14 mouse cellular contexts compared by ENCODE assay signal in genomic region chr13:23949484-23950246, GRCm38 (mm10). TPM values are rescaled to one million over a fixed set of nuclear protein-coding genes. Genes with fewer than 3 reads are reported as not detected.
A peak's percentile ranks its signal among the peaks of the same experiment; 100 is the strongest.
DNase-seq lines count a peak whose midpoint lies in the region; ATAC-seq lines count a peak whose summit lies in the region.
"Had no signal": no experiment of that assay in that cellular context is flagged by ENCODE, and none has a peak within 500 bp of the region (broad histone marks: within the 10 kb centered on the region; RNA-seq: fewer than 3 reads in every experiment).

No protein-coding gene starts in this region.

- no peaks in the 10 kb centered on the region for H3K36me3 ChIP-seq in heart, embryonic 10.5 days
- H3K36me3 ChIP-seq in embryonic facial prominence, embryonic 11.5 days (replicated peaks; ENCODE audit: control insufficient read depth, insufficient read depth, low read depth, low read length): no peaks in the 10 kb centered on the region
- H3K36me3 ChIP-seq in hindbrain, embryonic 14.5 days (replicated peaks; ENCODE audit: control insufficient read depth, insufficient read depth): no peaks in the 10 kb centered on the region
- H3K36me3 ChIP-seq in neural tube, embryonic 12.5 days: no peaks in the 10 kb centered on the region
- H3K36me3 ChIP-seq in kidney, embryonic 16.5 days (ENCODE audit: insufficient read depth, low read length): no peaks in the 10 kb centered on the region
- H3K36me3 ChIP-seq: embryonic facial prominence, embryonic 12.5 days had no signal

- no peak for ATAC-seq in embryonic facial prominence, embryonic 11.5 days (replicated peaks; ENCODE audit: insufficient number of reproducible peaks, low FRiP score, low TSS enrichment, low read depth)
- peak; percentile 84 for ATAC-seq in hindbrain, embryonic 14.5 days (ENCODE audit: low FRiP score)
- peak; percentile 75 for ATAC-seq in neural tube, embryonic 12.5 days (ENCODE audit: low FRiP score, low read depth)
- ATAC-seq in kidney, embryonic 16.5 days (ENCODE audit: low FRiP score, low TSS enrichment): no peak

- no peaks in the 10 kb centered on the region; the same call in 1 of the 2 replicates for H3K4me1 ChIP-seq in heart, embryonic 10.5 days
- H3K4me1 ChIP-seq in embryonic facial prominence, embryonic 11.5 days (ENCODE audit: control insufficient read depth, insufficient read depth, low read length): no peaks in the 10 kb centered on the region
- peaks cover 7% of the 10 kb centered on the region; the same call in 1 of the 2 replicates for H3K4me1 ChIP-seq in hindbrain, embryonic 14.5 days (replicated peaks; ENCODE audit: control insufficient read depth, insufficient read depth, low read length)
- no peaks in the 10 kb centered on the region for H3K4me1 ChIP-seq in neural tube, embryonic 12.5 days
- H3K4me1 ChIP-seq in kidney, embryonic 16.5 days (ENCODE audit: insufficient read depth, low read length): no peaks in the 10 kb centered on the region

- H3K9me3 ChIP-seq in heart, embryonic 10.5 days: no peaks in the 10 kb centered on the region
- H3K9me3 ChIP-seq in embryonic facial prominence, embryonic 11.5 days (replicated peaks; ENCODE audit: control insufficient read depth, low read length): no peaks in the 10 kb centered on the region
- H3K9me3 ChIP-seq in hindbrain, embryonic 14.5 days (ENCODE audit: control insufficient read depth, low read length): no peaks in the 10 kb centered on the region
- H3K9me3 ChIP-seq in neural tube, embryonic 12.5 days: no peaks in the 10 kb centered on the region
- H3K9me3 ChIP-seq in kidney, embryonic 16.5 days (ENCODE audit: low read length): no peaks in the 10 kb centered on the region
- H3K9me3 ChIP-seq: embryonic facial prominence, embryonic 12.5 days had no signal

- DNase-seq in heart, adult 11 months: peak; percentile 84
- DNase-seq in heart, embryonic 10.5 days (ENCODE audit: low spot score): no peak
- peak; percentile 51 for DNase-seq in embryonic facial prominence, embryonic 11.5 days (ENCODE audit: low spot score)
- DNase-seq in hindbrain, embryonic 14.5 days (ENCODE audit: low spot score): peak; percentile 70
- DNase-seq in adrenal gland, postnatal 14 days: no peak
- no peak for DNase-seq in kidney, adult 11 months
- DNase-seq: gastrocnemius, postnatal 36 days; heart, postnatal 4 days; liver; lung, postnatal 36 days had no signal

- 68% methylated on average over 14 of the region's 14 CpGs for WGBS in heart, embryonic 10.5 days
- WGBS in embryonic facial prominence, embryonic 11.5 days: 43% methylated on average over 14 of the region's 14 CpGs
- 28% methylated on average over 14 of the region's 14 CpGs for WGBS in hindbrain, embryonic 14.5 days
- 39% methylated on average over 14 of the region's 14 CpGs for WGBS in neural tube, embryonic 12.5 days
- WGBS in kidney, embryonic 16.5 days: 64% methylated on average over 14 of the region's 14 CpGs

- no peak overlapping the region for H3K4me3 ChIP-seq in heart, embryonic 10.5 days
- no peak overlapping the region for H3K4me3 ChIP-seq in embryonic facial prominence, embryonic 11.5 days (ENCODE audit: low read depth, low read length)
- no peak overlapping the region for H3K4me3 ChIP-seq in hindbrain, embryonic 14.5 days (replicated peaks; ENCODE audit: low read length)
- no peak overlapping the region for H3K4me3 ChIP-seq in neural tube, embryonic 12.5 days
- H3K4me3 ChIP-seq in kidney, embryonic 16.5 days (ENCODE audit: low read length): no peak overlapping the region
- H3K4me3 ChIP-seq: embryonic facial prominence, embryonic 12.5 days had no signal

- peaks cover 21% of the 10 kb centered on the region; the same call in 1 of the 2 replicates for H3K27me3 ChIP-seq in heart, embryonic 10.5 days (ENCODE audit: insufficient read depth, poor library complexity, severe bottlenecking)
- no peaks in the 10 kb centered on the region for H3K27me3 ChIP-seq in embryonic facial prominence, embryonic 11.5 days (ENCODE audit: control insufficient read depth, insufficient read depth, low read length)
- no peaks in the 10 kb centered on the region for H3K27me3 ChIP-seq in hindbrain, embryonic 14.5 days (ENCODE audit: control insufficient read depth, insufficient read depth, low read length)
- no peaks in the 10 kb centered on the region for H3K27me3 ChIP-seq in neural tube, embryonic 12.5 days (replicated peaks)
- H3K27me3 ChIP-seq in kidney, embryonic 16.5 days (ENCODE audit: insufficient read depth, low read length): no peaks in the 10 kb centered on the region
- H3K27me3 ChIP-seq: embryonic facial prominence, embryonic 12.5 days had no signal

- no peak overlapping the region for H3K27ac ChIP-seq in heart, embryonic 10.5 days
- H3K27ac ChIP-seq in embryonic facial prominence, embryonic 11.5 days (replicated peaks; ENCODE audit: low read depth, low read length): no peak overlapping the region
- peak overlapping the region; percentile 61 for H3K27ac ChIP-seq in hindbrain, embryonic 14.5 days
- no peak overlapping the region for H3K27ac ChIP-seq in neural tube, embryonic 12.5 days
- no peak overlapping the region for H3K27ac ChIP-seq in kidney, embryonic 16.5 days (ENCODE audit: low read length)
- H3K27ac ChIP-seq: embryonic facial prominence, embryonic 12.5 days had no signal

- no peak overlapping the region for H3K9ac ChIP-seq in embryonic facial prominence, embryonic 11.5 days (replicated peaks; ENCODE audit: low read length)
- no peak overlapping the region for H3K9ac ChIP-seq in hindbrain, embryonic 14.5 days
- no peak overlapping the region for H3K9ac ChIP-seq in neural tube, embryonic 12.5 days
- no peak overlapping the region for H3K9ac ChIP-seq in kidney, embryonic 16.5 days (replicated peaks; ENCODE audit: low read length)
- H3K9ac ChIP-seq: embryonic facial prominence, embryonic 12.5 days had no signal

- no peak overlapping the region for H3K4me2 ChIP-seq in embryonic facial prominence, embryonic 11.5 days (ENCODE audit: low read depth, low read length)
- peak overlapping the region; percentile 13; the same call in 1 of the 2 replicates for H3K4me2 ChIP-seq in hindbrain, embryonic 14.5 days (replicated peaks)
- no peak overlapping the region for H3K4me2 ChIP-seq in neural tube, embryonic 12.5 days (replicated peaks)
- H3K4me2 ChIP-seq in kidney, embryonic 16.5 days (replicated peaks; ENCODE audit: low read depth, low read length): no peak overlapping the region
- H3K4me2 ChIP-seq: embryonic facial prominence, embryonic 12.5 days had no signal

RNA-seq across cellular contexts. Expression of gene Hist1h2aa, which starts 15.4 kb away (rescaled TPM):
- polyA plus RNA-seq in heart, embryonic 10.5 days (2016; fragmentation: Nextera tagmentation; extraction: Ambion mirVana): not detected in 2 replicates
- polyA plus RNA-seq in embryonic facial prominence, embryonic 11.5 days (2014; fragmentation: Nextera tagmentation; extraction: Ambion mirVana): not detected in 2 replicates
- not detected in 2 replicates for polyA plus RNA-seq in hindbrain, embryonic 14.5 days (2014; fragmentation: Nextera tagmentation; extraction: Ambion mirVana)
- not detected in 2 replicates for polyA plus RNA-seq in neural tube, embryonic 12.5 days (2016; fragmentation: Nextera tagmentation; extraction: Ambion mirVana)
- total RNA-seq in adrenal gland, postnatal 14 days (2021): not detected in 2 replicates
- not detected in 2 replicates for polyA plus RNA-seq in kidney, embryonic 16.5 days (2015; fragmentation: Nextera tagmentation; extraction: Ambion mirVana)
- total RNA-seq: gastrocnemius, postnatal 36 days; heart, postnatal 4 days had no signal
- polyA plus RNA-seq: embryonic facial prominence, embryonic 12.5 days; stomach, embryonic 14.5 days had no signal

RNA-seq across cellular contexts. Expression of gene Hist1h2ba, which starts 15.7 kb away (rescaled TPM):
- not detected in 2 replicates for polyA plus RNA-seq in heart, embryonic 10.5 days (2016; fragmentation: Nextera tagmentation; extraction: Ambion mirVana)
- polyA plus RNA-seq in embryonic facial prominence, embryonic 11.5 days (2014; fragmentation: Nextera tagmentation; extraction: Ambion mirVana): not detected in 2 replicates
- polyA plus RNA-seq in hindbrain, embryonic 14.5 days (2014; fragmentation: Nextera tagmentation; extraction: Ambion mirVana): not detected in 2 replicates
- not detected in 2 replicates for polyA plus RNA-seq in neural tube, embryonic 12.5 days (2016; fragmentation: Nextera tagmentation; extraction: Ambion mirVana)
- total RNA-seq in adrenal gland, postnatal 14 days (2021): not detected in 2 replicates
- not detected in 2 replicates for polyA plus RNA-seq in kidney, embryonic 16.5 days (2015; fragmentation: Nextera tagmentation; extraction: Ambion mirVana)
- total RNA-seq: gastrocnemius, postnatal 36 days; heart, postnatal 4 days had no signal
- polyA plus RNA-seq: embryonic facial prominence, embryonic 12.5 days; stomach, embryonic 14.5 days had no signal

RNA-seq across cellular contexts. Expression of gene Slc17a4, which starts 34.9 kb away (rescaled TPM):
- polyA plus RNA-seq in heart, embryonic 10.5 days (2016; fragmentation: Nextera tagmentation; extraction: Ambion mirVana): 0.10 TPM in 1 of 2 replicates, not detected in the other
- polyA plus RNA-seq in embryonic facial prominence, embryonic 11.5 days (2014; fragmentation: Nextera tagmentation; extraction: Ambion mirVana): not detected in 2 replicates
- polyA plus RNA-seq in hindbrain, embryonic 14.5 days (2014; fragmentation: Nextera tagmentation; extraction: Ambion mirVana): not detected in 2 replicates
- 0.14 and 0.37 TPM in 2 replicates for polyA plus RNA-seq in neural tube, embryonic 12.5 days (2016; fragmentation: Nextera tagmentation; extraction: Ambion mirVana)
- total RNA-seq in adrenal gland, postnatal 14 days (2021): 0.45 and 4.8 TPM in 2 replicates
- polyA plus RNA-seq in kidney, embryonic 16.5 days (2015; fragmentation: Nextera tagmentation; extraction: Ambion mirVana): 4.4 and 4.9 TPM in 2 replicates
- total RNA-seq: gastrocnemius, postnatal 36 days; heart, postnatal 4 days had no signal
- polyA plus RNA-seq: embryonic facial prominence, embryonic 12.5 days had no signal

RNA-seq across cellular contexts. Expression of gene Scgn, which starts 41.3 kb away (rescaled TPM):
- 0.13 and 0.23 TPM in 2 replicates for polyA plus RNA-seq in heart, embryonic 10.5 days (2016; fragmentation: Nextera tagmentation; extraction: Ambion mirVana)
- polyA plus RNA-seq in embryonic facial prominence, embryonic 11.5 days (2014; fragmentation: Nextera tagmentation; extraction: Ambion mirVana): 0.14 TPM in 1 of 2 replicates, not detected in the other
- polyA plus RNA-seq in hindbrain, embryonic 14.5 days (2014; fragmentation: Nextera tagmentation; extraction: Ambion mirVana): 0.63 and 1.0 TPM in 2 replicates
- polyA plus RNA-seq in neural tube, embryonic 12.5 days (2016; fragmentation: Nextera tagmentation; extraction: Ambion mirVana): 0.50 and 0.79 TPM in 2 replicates
- total RNA-seq in adrenal gland, postnatal 14 days (2021): 2.7 and 2.9 TPM in 2 replicates
- polyA plus RNA-seq in kidney, embryonic 16.5 days (2015; fragmentation: Nextera tagmentation; extraction: Ambion mirVana): 0.17 TPM in 1 of 2 replicates, not detected in the other
- total RNA-seq: gastrocnemius, postnatal 36 days; heart, postnatal 4 days had no signal

Comparison
In these comparisons a context has a peak if more than half of its experiments do, and no peak if none do; other contexts are left out.
1. DNase-seq: peak in heart, adult 11 months (single experiment), embryonic facial prominence, embryonic 11.5 days (single experiment) and hindbrain, embryonic 14.5 days (single experiment); none in heart, embryonic 10.5 days (single experiment), adrenal gland, postnatal 14 days (single experiment) and kidney, adult 11 months (single experiment).
2. ATAC-seq: peak in hindbrain, embryonic 14.5 days (single experiment) and neural tube, embryonic 12.5 days (single experiment); none in embryonic facial prominence, embryonic 11.5 days (single experiment) and kidney, embryonic 16.5 days (single experiment).